Mouse (Mus musculus): ENCODE results near the gene Adgrf1. TPM values are rescaled to one million over a fixed set of nuclear protein-coding genes. Genes with fewer than 3 reads are reported as not detected.

Gene Adgrf1
- total and polyA plus RNA-seq, 2 experiments from 2014 or later: not detected

DNA sequence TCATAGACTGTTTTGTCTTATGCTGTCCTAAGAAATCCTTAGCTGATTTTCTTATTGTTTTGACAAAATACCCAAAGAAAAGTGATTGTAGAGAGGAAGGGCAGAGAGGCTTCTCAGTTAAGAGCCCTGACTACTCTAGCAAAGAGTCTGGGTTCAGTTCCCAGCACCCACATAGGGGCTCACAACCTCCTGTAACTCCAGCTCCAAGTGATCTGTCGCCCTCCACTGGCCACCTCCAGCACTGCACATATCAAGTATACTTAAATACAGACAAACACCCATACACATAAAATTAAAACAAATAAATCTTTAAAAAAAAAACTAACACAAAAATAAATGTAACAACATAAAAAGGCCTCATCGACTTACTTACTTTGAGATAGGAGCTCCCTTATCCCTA is 3.5 kb upstream of the Adgrf1 start:
- no peak for TF ChIP-seq CTCF (IDR thresholded peaks at IDR 0.05; ENCODE audit: low read depth)
- H3K9ac ChIP-seq: no peak overlapping the region
- ATAC-seq (no peak), DNase-seq (no peak)
- no peaks in the 10 kb centered on the region for H3K4me1 ChIP-seq (ENCODE audit: insufficient read depth)
- 86% methylated on average over 2 of the region's 2 CpGs for WGBS
- no peaks in the 10 kb centered on the region for H3K36me3 ChIP-seq (ENCODE audit: insufficient read depth)
- H3K27me3 ChIP-seq (ENCODE audit: insufficient read depth, low read length): no peaks in the 10 kb centered on the region
- H3K4me2 ChIP-seq (ENCODE audit: low read depth): no peak overlapping the region
- H3K4me3 ChIP-seq (ENCODE audit: low read depth, low read length): no peak overlapping the region
- H3K27ac ChIP-seq (ENCODE audit: low read depth, low read length): no peak overlapping the region
- no peaks in the 10 kb centered on the region for H3K9me3 ChIP-seq (ENCODE audit: low read length)

DNA sequence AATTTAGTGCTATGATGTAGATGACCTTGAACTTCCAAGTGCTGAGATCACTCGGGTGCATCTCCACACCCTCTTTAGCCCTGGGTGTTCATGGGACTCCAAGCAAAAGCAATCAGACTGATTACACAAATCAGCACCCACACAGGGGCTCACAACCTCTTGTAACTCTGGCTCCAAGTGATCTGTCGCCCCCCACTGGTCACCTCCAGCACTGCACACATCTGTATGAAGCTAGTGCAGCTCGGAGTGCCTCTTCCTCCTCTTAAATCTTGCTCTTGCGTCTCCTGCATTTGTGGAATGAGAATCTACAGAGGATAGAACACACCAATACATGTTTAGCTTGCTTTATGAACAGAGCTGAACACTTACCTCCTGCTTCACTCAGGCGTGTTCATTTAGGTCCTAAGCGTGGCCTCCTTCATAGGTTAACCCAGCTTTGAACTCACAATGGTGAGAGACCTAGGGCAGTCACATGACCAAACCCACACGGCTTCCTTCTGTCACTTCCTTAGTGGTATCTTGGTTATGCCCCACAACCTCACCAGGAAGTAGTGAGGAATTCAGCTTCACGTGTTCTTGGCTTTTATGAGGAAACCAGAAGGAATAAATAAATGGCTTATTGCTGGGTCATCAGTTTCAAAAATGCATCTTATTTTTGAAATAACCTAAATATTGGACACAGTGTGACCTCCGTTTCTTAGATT is 2.9 kb upstream of the Adgrf1 start:
- no peaks in the 10 kb centered on the region for H3K36me3 ChIP-seq (ENCODE audit: insufficient read depth)
- ATAC-seq (no peak), DNase-seq (no peak)
- no peaks in the 10 kb centered on the region for H3K27me3 ChIP-seq (ENCODE audit: insufficient read depth, low read length)
- H3K4me1 ChIP-seq (ENCODE audit: insufficient read depth): no peaks in the 10 kb centered on the region
- no peaks in the 10 kb centered on the region for H3K9me3 ChIP-seq (ENCODE audit: low read length)
- TF ChIP-seq CTCF (IDR thresholded peaks at IDR 0.05; ENCODE audit: low read depth): peak; percentile 26; the same call in 1 of the 2 replicates
- H3K4me3 ChIP-seq (ENCODE audit: low read depth, low read length): no peak overlapping the region
- WGBS: 96% methylated on average over 9 of the region's 9 CpGs
- H3K4me2 ChIP-seq (ENCODE audit: low read depth): no peak overlapping the region
- no peak overlapping the region for H3K27ac ChIP-seq (ENCODE audit: low read depth, low read length)
- no peak overlapping the region for H3K9ac ChIP-seq

DNA sequence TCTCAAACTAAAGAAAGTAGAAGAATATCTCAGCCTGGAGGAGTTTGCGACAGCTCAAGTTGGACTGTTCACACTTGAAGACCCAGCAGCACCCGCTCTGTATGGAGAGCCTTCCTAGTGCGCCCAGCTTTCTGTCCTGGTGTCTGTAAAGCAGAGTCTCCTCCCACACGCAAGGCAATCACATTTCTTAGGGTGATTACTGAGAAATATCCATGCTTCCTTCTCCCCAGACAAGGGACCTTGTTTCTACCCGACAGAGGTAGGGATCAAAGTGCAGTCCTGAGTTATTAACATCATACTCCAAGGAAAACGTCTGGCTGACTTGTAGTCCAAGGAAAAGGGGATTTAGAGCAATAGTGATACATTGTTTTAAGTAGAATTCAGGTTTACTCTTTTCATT is 6.1 kb downstream of the Adgrf1 start:
- H3K27ac ChIP-seq (ENCODE audit: low read depth, low read length): no peak overlapping the region
- no peak for ATAC-seq
- no peak for DNase-seq
- no peak for TF ChIP-seq CTCF (IDR thresholded peaks at IDR 0.05; ENCODE audit: low read depth)
- no peaks in the 10 kb centered on the region for H3K4me1 ChIP-seq (ENCODE audit: insufficient read depth)
- no peak overlapping the region for H3K9ac ChIP-seq
- no peaks in the 10 kb centered on the region for H3K36me3 ChIP-seq (ENCODE audit: insufficient read depth)
- H3K9me3 ChIP-seq (ENCODE audit: low read length): no peaks in the 10 kb centered on the region
- 88% methylated on average over 6 of the region's 6 CpGs for WGBS
- no peaks in the 10 kb centered on the region for H3K27me3 ChIP-seq (ENCODE audit: insufficient read depth, low read length)
- no peak overlapping the region for H3K4me3 ChIP-seq (ENCODE audit: low read depth, low read length)
- H3K4me2 ChIP-seq (ENCODE audit: low read depth): no peak overlapping the region

DNA sequence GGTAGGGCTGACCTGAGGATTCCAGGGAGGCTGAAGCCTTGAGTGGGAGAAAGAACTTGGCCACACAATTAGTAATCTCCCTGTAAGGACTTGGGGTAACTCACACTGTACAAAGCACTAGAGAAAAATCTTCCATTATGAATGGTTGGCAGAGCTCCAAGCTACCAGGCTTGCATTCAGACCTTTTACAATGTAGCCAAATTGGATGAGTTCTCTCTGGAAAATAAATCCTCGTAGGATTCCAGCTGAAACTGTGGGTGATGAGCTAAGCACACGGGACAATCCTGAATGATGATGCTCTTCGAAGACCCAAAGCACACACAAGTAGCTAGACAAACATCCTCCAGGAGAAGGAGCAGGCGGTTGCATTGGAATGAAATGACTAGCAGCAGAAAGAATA is 7.1 kb downstream of the Adgrf1 start:
- Histone ChIP-seq H3K27ac (ENCODE audit: low read depth, low read length) (peak overlapping the region; percentile 23; the same call in 1 of the 2 replicates), H3K9me3 (ENCODE audit: low read length) (no peaks in the 10 kb centered on the region), H3K4me3 (ENCODE audit: low read depth, low read length) (no peak overlapping the region), H3K9ac (no peak overlapping the region), H3K27me3 (ENCODE audit: insufficient read depth, low read length) (no peaks in the 10 kb centered on the region), H3K4me1 (ENCODE audit: insufficient read depth) (no peaks in the 10 kb centered on the region), H3K4me2 (ENCODE audit: low read depth) (no peak overlapping the region), H3K36me3 (ENCODE audit: insufficient read depth) (no peaks in the 10 kb centered on the region)
- 20% methylated on average over 4 of the region's 4 CpGs for WGBS
- no peak for TF ChIP-seq CTCF (IDR thresholded peaks at IDR 0.05; ENCODE audit: low read depth)
- ATAC-seq (peak; percentile 68; the same call in 1 of the 2 replicates), DNase-seq (peak; percentile 71)

DNA sequence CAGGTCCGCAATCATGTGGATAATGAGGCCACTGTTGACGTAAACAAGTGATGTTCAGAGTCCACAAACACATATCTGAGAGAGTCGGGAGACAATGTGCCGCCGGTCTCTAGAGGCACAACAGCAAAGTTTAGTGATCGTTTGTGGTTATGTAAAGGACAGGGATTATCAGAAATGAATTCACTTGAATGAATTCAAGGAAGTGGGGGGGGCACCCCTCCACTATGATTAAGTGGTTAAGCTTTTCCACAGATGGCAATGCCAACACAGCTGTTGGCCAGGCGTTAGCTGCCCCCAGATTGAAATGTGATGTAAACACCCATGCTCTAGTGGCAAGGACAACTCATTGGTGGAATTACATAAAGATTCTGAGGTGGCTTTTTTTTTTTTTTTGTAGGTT is 9.5 kb downstream of the Adgrf1 start:
- WGBS: 52% methylated on average over 7 of the region's 7 CpGs
- H3K36me3 ChIP-seq (ENCODE audit: insufficient read depth): no peaks in the 10 kb centered on the region
- no peaks in the 10 kb centered on the region for H3K27me3 ChIP-seq (ENCODE audit: insufficient read depth, low read length)
- no peak for DNase-seq
- no peak overlapping the region for H3K9ac ChIP-seq
- H3K9me3 ChIP-seq (ENCODE audit: low read length): no peaks in the 10 kb centered on the region
- H3K4me3 ChIP-seq (ENCODE audit: low read depth, low read length): no peak overlapping the region
- no peak overlapping the region for H3K27ac ChIP-seq (ENCODE audit: low read depth, low read length)
- no peak for TF ChIP-seq CTCF (IDR thresholded peaks at IDR 0.05; ENCODE audit: low read depth)
- no peak overlapping the region for H3K4me2 ChIP-seq (ENCODE audit: low read depth)
- ATAC-seq: no peak
- no peaks in the 10 kb centered on the region for H3K4me1 ChIP-seq (ENCODE audit: insufficient read depth)

DNA sequence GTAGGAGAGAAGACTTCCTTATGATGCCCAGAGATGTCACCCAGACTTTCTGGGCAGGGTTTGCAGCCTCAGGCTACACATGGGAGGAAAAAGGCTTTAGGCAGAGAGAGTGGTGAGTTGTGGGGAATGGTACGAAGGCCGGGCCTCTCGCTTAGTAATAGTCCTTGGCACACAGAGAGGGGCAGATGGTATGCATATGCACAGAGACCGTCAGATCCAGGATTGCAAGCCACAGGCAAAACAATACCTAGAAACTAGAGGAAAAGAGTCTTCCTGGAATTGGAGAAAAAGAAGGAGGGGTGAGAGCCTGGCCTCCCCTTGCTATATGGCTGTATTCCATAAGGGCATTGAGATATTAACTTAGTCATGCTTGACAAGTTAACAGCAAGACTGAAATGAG is 12.2 kb downstream of the Adgrf1 start:
- Histone ChIP-seq H3K27ac (ENCODE audit: low read depth, low read length) (no peak overlapping the region), H3K9me3 (ENCODE audit: low read length) (no peaks in the 10 kb centered on the region), H3K4me3 (ENCODE audit: low read depth, low read length) (no peak overlapping the region), H3K36me3 (ENCODE audit: insufficient read depth) (no peaks in the 10 kb centered on the region), H3K4me2 (ENCODE audit: low read depth) (no peak overlapping the region), H3K27me3 (ENCODE audit: insufficient read depth, low read length) (no peaks in the 10 kb centered on the region), H3K9ac (no peak overlapping the region), H3K4me1 (ENCODE audit: insufficient read depth) (no peaks in the 10 kb centered on the region)
- peak; percentile 32 for DNase-seq
- WGBS: 44% methylated on average over 4 of the region's 4 CpGs
- peak; percentile 43; the same call in 1 of the 2 replicates for ATAC-seq
- TF ChIP-seq CTCF (IDR thresholded peaks at IDR 0.05; ENCODE audit: low read depth): no peak

DNA sequence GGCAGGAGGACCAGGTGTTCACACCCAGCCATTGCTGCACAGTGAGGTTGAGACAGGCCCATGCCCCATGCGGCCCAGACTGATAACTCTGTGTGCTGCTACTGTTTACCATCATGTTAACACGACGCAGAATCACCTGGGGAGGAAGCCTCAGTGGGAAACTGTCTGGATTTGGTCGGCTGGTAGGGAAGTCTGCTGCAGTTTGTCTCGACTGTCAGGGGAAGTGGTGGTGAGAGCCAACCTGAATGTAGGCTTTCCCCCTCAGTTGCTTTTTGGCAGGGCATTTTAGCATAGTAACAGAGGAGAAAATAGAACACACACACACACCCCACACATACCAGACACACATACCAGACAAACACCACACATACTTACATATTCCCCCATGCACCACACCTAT is 12.7 kb downstream of the Adgrf1 start:
- Histone ChIP-seq H3K27me3 (ENCODE audit: insufficient read depth, low read length) (no peaks in the 10 kb centered on the region), H3K9me3 (ENCODE audit: low read length) (no peaks in the 10 kb centered on the region), H3K4me3 (ENCODE audit: low read depth, low read length) (no peak overlapping the region), H3K27ac (ENCODE audit: low read depth, low read length) (no peak overlapping the region), H3K9ac (no peak overlapping the region), H3K4me2 (ENCODE audit: low read depth) (no peak overlapping the region), H3K4me1 (ENCODE audit: insufficient read depth) (no peaks in the 10 kb centered on the region), H3K36me3 (ENCODE audit: insufficient read depth) (no peaks in the 10 kb centered on the region)
- no peak for TF ChIP-seq CTCF (IDR thresholded peaks at IDR 0.05; ENCODE audit: low read depth)
- DNase-seq (no peak), ATAC-seq (no peak)
- 61% methylated on average over 5 of the region's 5 CpGs for WGBS

Measured in forebrain, postnatal 0 days (tissue).